Mouse (Mus musculus): ENCODE data around the gene Cntn2.

The Cntn2 gene

GRCm38 (mm10) chr1:132542762-132543306 is at the start of gene Cntn2:
Cntn2 (minus strand) TSS chr1:132543256.
- DNase-seq (ENCODE audit: low spot score in 2 of 2), result peak in 1 of 2 experiments; percentile 59

GRCm38 (mm10) chr1:132592145-132592544 is 49.1 kb upstream of the Cntn2 start:
- no peak for DNase-seq (ENCODE audit: low spot score in 2 of 2)

- DNase-seq (ENCODE audit: low spot score in 2 of 2), result peak in 1 of 2 experiments; percentile 12
Observed at GRCm38 (mm10) chr1:132591399-132591930, 48.4 kb upstream of the Cntn2 start.

GRCm38 (mm10) chr1:132586679-132587201 is 43.7 kb upstream of the Cntn2 start:
- peak in 1 of 2 experiments; percentile 10 for DNase-seq (ENCODE audit: low spot score in 2 of 2)

GRCm38 (mm10) chr1:132585376-132585775 is 42.3 kb upstream of the Cntn2 start:
- no peak for DNase-seq (ENCODE audit: low spot score in 2 of 2)

GRCm38 (mm10) chr1:132582998-132583604 is 40.0 kb upstream of the Cntn2 start:
- peak in 1 of 2 experiments; percentile 9 for DNase-seq (ENCODE audit: low spot score in 2 of 2)

GRCm38 (mm10) chr1:132581845-132582839 is 39.1 kb upstream of the Cntn2 start:
- peak in 1 of 2 experiments; percentile 10 for DNase-seq (ENCODE audit: low spot score in 2 of 2)

- no peak for DNase-seq (ENCODE audit: low spot score in 2 of 2)
Observed at GRCm38 (mm10) chr1:132580063-132580462, 37.0 kb upstream of the Cntn2 start.

GRCm38 (mm10) chr1:132576845-132577244 is 33.8 kb upstream of the Cntn2 start:
- no peak for DNase-seq (ENCODE audit: low spot score in 2 of 2)

GRCm38 (mm10) chr1:132572851-132573250 is 29.8 kb upstream of the Cntn2 start:
- DNase-seq (ENCODE audit: low spot score in 2 of 2), result no peak

- no peak for DNase-seq (ENCODE audit: low spot score in 2 of 2)
Observed at GRCm38 (mm10) chr1:132571613-132572012, 28.6 kb upstream of the Cntn2 start.

GRCm38 (mm10) chr1:132570906-132571305 is 27.9 kb upstream of the Cntn2 start:
- DNase-seq (ENCODE audit: low spot score in 2 of 2), result no peak

- no peak for DNase-seq (ENCODE audit: low spot score in 2 of 2)
Observed at GRCm38 (mm10) chr1:132570068-132570780, 27.2 kb upstream of the Cntn2 start.

GRCm38 (mm10) chr1:132569516-132569915 is 26.5 kb upstream of the Cntn2 start:
- no peak for DNase-seq (ENCODE audit: low spot score in 2 of 2)

GRCm38 (mm10) chr1:132567336-132568125 is 24.5 kb upstream of the Cntn2 start:
- no peak for DNase-seq (ENCODE audit: low spot score in 2 of 2)

GRCm38 (mm10) chr1:132565766-132566165 is 22.7 kb upstream of the Cntn2 start:
- no peak for DNase-seq (ENCODE audit: low spot score in 2 of 2)

GRCm38 (mm10) chr1:132564946-132565345 is 21.9 kb upstream of the Cntn2 start:
- DNase-seq (ENCODE audit: low spot score in 2 of 2), result no peak

GRCm38 (mm10) chr1:132562337-132562795 is 19.3 kb upstream of the Cntn2 start:
- no peak for DNase-seq (ENCODE audit: low spot score in 2 of 2)

GRCm38 (mm10) chr1:132560907-132561700 is 18.0 kb upstream of the Cntn2 start:
- no peak for DNase-seq (ENCODE audit: low spot score in 2 of 2)

Data from frontal cortex, postnatal 10 days (tissue).